Mouse (Mus musculus) mature B cell (primary cell): ENCODE results near the gene Gm7694.

Source experiments
- in situ Hi-C: fragments of 300-500 bp; cut with MboI; formaldehyde crosslinking; loops from 2 replicates; pipeline ENCODE4 v1.14.3; 2019

Gm7694 gene

DNA sequence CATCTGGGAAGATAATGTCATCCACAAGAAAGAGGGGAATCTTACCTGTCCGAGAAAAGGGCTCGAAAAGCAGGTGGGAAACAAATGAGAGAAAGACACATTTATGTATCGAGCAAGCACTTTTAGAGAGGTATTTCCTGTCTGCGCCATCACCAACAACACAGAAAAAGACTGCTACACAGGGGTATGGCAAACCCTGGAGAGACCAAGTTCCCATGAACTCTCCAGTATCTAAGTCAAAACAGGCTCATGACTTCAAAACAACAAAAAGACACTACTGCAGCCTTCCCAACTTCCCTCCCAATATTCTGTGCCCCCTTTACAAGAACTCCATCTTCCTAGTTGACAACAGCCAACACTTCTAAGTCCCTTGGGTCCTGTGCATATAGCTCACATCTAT lies at the start of gene Gm7694:
Gene Gm7694, minus strand, starts transcription at position 101 of the 400 bp plus-strand sequence.
- in situ Hi-C loops, result no loop called here

GRCm38 (mm10) chr1:170353335-170353734 lies 47.2 kb upstream of the Gm7694 start:
- in situ Hi-C loops, result no loop called here

DNA sequence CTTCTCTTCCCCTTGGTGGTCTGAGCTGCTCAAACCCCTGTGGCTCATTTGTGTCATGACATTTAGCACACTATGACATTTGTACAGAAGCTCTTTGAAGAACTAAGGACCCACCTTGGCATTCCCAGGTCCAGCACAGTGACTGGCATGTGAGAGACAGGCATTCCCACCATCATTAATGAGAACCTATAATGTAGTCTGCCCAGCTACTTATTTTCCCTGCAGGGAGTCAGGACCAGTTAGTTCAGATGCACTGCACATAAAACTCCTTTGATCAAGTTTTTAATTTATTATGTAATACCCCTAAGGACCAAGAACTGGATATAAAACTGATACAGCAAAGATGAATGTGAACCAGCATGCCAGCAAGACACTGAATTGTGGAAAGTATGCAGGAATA lies 44.9 kb upstream of the Gm7694 start:
- in situ Hi-C loops, result no loop called here

- in situ Hi-C loops, result no loop called here
Observed at GRCm38 (mm10) chr1:170346266-170346665, 40.1 kb upstream of the Gm7694 start.

DNA sequence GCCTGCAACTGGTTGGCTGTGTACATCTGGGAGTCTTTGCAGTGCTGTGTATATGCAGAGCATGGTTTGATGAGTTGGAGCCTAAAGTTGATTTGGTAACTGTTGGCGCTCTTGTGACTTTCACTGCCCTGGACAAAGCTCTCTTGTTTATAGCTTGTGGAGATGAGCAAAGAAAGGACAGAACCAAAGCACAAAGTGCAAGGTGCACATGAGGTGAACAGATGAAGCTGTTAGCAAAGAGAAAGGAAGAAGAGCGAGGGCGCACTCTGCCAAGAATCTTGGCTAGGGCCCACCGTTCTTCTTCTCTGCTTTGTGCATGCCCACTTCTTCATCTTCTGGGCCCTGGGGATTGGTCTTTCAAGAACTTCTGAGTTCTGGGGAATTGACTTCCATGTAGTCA lies 37.8 kb upstream of the Gm7694 start:
- in situ Hi-C loops, result no loop called here

DNA sequence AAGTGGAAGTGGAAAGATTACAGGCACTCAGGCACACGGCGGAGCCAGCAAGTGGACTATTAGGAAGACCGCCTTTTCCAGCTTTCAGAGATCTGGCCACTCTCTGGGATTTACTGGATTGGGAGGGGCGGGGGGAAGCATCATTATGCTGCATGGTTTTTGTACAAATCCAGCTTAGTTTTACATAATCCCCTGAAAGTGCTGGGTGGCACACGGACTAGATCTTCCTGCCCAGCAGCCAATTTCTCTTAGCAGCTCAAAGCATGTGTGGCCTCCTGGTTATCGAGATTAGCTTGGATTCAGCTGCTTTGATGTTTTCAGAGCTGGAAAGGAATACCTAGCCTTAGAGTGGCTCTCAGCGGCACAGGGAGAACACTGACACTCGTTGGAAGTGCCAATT lies 36.9 kb upstream of the Gm7694 start:
- in situ Hi-C loops, result no loop called here

DNA sequence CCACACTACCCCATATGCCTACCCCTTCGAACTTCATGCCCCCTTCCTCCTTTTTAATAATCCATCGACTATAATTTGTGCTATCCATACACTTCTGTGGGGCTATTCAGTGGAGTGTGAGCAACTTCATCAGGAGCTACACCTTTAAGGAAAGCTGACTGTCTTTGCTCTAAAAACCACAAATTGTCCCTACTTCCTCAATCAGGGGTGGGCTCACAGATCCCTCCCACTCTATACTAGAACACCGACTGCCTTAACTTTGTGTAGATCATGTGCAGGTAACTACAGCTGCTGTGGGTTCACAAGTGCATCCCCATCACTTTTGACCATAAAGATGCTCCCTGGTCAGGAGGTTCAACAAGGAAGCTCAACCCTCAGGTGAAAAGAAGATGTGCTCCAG lies 33.8 kb upstream of the Gm7694 start:
- in situ Hi-C loops, result no loop called here

GRCm38 (mm10) chr1:170332775-170333174 lies 26.6 kb upstream of the Gm7694 start:
- in situ Hi-C loops, result no loop called here

- in situ Hi-C loops, result no loop called here
Observed at GRCm38 (mm10) chr1:170331926-170332325, 25.8 kb upstream of the Gm7694 start.

DNA sequence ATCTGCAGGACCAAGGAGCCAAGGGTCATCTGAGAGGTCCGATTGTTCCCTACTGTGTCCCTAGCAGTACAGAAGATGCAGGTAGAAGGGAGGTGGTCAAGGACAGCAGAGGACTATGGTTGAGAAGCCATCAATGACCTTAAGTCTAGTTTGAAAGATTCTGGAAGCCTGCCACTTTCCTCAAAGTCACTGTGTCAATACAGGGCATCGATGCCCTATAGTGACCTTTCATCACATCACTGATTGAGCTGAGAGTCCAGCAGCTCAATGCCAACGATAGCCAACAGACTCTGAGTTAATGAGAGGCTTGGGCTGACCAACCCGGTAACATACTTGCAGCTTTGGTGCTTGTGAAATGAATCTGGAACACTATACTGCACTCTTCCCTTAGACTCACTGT lies 19.1 kb upstream of the Gm7694 start:
- in situ Hi-C loops, result no loop called here

- in situ Hi-C loops, result no loop called here
Observed at GRCm38 (mm10) chr1:170324312-170324711, 18.2 kb upstream of the Gm7694 start.

DNA sequence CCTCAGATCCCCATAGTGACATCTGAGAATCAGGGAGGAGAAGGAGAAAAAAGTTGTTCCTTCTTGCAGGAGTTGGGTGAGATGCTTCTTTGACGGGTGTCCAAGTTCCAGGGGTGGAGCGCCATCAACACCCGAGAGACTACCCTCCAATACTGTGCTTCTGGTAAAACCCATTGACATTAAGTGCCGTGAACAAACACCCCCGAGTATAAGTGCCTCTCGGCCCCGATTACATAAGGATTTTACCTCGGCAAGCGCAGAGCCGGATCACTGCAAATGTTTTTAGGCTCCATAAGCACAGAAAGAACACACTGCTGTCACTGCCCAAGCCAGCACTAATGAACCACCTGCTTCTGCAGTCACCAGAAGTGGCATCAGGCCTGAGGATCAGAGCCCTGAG lies 16.9 kb upstream of the Gm7694 start:
- in situ Hi-C loops, result no loop called here

GRCm38 (mm10) chr1:170322046-170322445 lies 15.9 kb upstream of the Gm7694 start:
- in situ Hi-C loops, result no loop called here

DNA sequence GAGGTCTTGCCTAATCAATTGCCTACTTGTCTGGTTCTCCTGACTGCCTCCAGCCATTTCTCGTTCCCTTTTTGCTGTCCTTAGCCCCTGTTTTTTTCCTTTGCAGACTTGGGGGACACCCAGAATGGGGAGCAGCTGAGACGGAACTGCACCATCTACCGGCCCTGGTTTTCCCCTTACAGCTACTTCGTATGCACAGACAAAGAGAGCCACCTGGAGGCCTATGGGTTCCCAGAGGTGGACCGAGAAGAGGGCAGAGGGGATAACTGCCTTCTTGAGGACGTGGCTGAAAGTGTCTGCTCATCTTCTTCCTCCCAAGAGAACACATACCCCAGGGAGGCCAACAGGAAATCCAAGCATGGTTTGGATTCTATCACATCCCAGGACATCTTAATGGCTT lies 5.3 kb upstream of the Gm7694 start:
- in situ Hi-C loops, result no loop called here

DNA sequence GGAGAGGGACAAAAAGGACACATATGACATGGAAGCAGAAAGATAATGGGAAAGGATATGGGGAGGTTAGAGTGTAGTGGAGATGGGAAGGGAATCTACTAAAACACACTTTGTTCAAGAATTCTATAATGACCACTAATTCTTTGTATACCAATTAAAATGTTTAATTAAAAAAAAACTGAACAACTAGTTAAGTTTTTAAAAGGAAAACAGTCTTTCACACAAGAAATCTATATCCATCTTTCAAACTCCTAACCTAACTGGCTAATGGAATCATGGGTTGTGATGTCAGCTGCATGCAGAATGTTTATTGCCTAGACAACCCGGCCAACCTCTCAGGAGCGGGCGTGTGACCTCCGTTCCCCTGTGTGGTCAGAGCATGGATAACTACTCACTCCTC lies 2.4 kb upstream of the Gm7694 start, which contains the start of gene Spata46:
Gene Spata46, plus strand, starts transcription at position 301 of the 400 bp plus-strand sequence.
- in situ Hi-C loops, result no loop called here

- in situ Hi-C loops, result no loop called here
Observed at GRCm38 (mm10) chr1:170305002-170305401, 1.1 kb downstream of the Gm7694 start.

- in situ Hi-C loops, result no loop called here
Observed at GRCm38 (mm10) chr1:170303103-170303502, 3.0 kb downstream of the Gm7694 start.

DNA sequence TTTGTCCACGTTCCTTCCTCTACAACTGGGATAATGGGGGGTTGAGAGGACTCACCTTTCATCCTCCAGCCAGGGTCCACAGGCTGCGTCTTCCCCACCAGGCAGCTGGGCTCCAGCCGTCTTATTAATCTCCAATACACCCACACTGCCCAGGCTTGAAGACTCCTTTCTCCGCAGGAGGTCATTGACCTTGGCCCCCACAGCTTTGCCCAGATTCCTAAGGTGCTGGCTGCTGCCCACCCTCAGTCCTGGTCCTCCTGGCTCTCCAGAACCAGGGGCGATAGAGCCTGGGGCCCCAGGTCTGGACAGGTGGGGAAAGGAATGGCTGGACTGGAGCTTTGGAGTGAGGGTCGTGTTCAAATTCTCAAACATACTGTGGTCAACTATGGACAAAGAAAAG lies 3.7 kb downstream of the Gm7694 start:
- in situ Hi-C loops, result no loop called here

DNA sequence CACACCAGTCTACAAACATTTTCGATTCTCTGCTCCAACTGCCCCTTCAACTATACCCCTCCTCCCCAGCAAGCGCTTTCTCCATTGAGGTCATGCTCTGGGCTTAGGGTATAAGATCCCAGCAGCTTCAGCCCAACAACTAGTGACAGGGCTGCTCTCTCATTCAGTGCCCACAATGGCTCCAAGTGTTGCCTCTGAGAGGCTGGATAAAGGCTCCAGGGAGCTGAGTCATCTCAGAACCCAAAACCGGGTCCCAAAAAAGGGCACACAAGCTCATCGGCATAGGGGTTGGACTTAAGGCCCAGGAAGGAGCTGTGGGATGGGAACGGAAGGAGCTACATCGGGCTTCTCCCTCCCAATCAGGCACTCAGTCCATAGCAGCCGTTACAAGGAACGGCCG lies 4.4 kb downstream of the Gm7694 start:
- in situ Hi-C loops, result no loop called here

DNA sequence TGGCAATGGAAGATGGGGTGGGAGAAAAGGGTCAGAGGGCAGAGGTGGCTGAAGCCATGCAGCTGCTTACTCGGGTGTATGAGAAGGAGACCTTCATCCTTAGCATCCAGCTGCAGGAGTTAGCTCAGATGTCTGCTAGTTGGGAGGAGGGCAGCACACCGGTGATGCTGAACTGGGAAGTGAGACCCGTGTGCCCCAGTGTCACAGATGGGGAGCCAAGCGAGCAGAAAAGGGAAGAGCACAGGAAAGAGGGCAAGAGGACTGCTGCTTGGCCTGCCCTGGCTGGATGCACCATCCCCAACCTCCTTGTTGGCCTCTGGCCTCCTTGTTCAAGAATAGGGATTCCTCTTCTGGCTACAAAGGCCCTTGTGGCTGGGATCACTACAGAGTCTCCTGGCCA lies 6.6 kb downstream of the Gm7694 start:
- in situ Hi-C loops, result no loop called here

DNA sequence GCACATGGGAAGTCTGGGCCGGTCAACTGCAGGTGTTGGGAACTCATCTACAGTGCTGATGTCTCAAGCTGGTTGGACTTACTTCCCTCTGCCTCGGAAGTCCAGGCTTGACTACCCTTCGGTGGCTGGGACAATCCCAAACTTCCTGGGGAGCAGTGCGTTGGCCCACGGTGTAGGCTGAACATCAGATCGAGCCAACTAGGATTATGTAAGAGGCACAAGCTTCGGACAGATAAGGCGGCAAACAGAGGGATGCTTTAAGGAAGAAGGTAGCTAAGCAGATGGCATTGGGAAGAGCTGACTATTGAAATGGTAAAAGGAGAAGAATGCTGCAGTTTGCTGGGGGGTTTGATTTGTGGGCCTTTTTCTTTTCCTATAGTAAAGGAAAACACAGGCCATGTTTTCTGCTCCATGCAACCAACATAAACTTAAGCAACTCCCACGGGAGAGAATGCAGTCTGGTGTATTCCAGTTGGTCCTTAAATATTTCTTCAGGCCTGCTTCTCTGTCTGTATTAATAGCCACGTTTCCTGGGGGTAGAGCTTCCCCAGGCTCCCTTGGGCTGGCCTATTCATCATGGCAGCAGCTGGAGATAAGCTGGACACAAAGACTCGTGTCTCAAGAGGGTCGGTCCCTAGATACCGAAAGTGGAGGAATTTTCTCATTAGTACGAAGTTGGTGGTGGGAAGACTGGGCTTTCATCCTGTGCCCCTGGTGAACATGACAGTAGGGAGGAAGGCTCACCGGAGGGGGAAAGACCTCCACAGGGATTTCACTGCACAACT lies 11.2 kb downstream of the Gm7694 start:
- in situ Hi-C loops, result no loop called here

DNA sequence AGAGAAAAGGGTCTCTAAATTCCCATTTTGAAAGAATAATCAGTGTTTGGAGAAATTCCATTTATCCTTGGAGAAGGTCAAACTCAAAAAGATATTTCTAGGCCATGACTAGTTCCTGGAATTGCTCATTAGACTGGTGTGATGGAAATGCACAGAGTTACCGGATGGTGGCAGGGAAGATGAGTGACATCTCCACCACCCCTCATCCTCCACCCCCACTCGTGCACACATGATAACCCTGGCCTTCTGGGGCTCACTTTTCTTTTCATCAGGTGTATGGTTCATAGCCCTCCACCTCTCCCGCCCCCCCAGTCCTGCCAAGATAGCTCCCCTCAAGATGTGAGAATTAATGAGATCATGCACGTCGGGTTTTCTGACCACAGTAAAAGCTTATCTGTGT lies 12.9 kb downstream of the Gm7694 start:
- in situ Hi-C loops, result no loop called here

DNA sequence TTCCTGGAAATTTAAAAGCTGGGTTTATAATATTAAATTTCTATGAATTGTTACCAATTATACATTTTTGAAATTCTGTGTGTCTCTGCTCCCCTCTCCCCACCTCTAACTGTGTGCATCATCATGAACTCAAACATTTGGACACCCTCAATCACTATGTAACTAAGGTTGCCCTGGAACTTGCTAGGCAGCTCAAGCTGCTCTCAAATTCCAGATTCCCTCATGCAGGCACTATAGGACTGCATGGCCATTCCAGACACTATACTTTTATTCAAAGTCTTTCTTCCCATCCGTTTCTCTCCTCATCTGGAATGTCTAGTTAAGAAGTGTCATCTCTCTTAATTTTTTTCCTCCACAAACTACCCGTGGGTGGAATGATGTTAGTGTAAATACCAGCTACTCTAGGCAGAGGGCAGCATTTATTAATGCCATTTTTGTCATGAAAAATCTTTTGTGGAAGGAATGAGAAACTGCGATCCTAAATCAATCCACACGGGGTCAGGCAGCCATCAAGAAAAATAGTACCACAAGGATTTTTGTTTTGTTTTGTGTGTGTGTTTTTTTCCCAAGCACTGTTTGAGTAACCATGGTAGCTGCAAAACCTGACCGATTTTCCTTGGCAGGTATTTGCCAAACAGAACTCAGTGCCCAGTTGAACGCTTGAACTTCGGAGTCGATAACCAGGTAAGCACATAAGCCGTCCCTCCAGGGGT lies 13.7 kb downstream of the Gm7694 start:
- in situ Hi-C loops, result no loop called here
